Mouse (Mus musculus): ENCODE data around the gene Mymx. TPM values are rescaled to one million over a fixed set of nuclear protein-coding genes. Genes with fewer than 3 reads are reported as not detected.

Gene Mymx
- polyA plus RNA-seq, 1 experiment = 0.61 TPM

GRCm38 (mm10) chr17:45573780-45574123, 28.1 kb downstream of the Mymx start:
- no peak for TF ChIP-seq CTCF (IDR thresholded peaks at IDR 0.05; ENCODE audit: borderline replicate concordance, control insufficient read depth, extremely low read depth, insufficient read depth, low read length, poor library complexity)
- no peak; the same call in 1 of the 2 replicates for TF ChIP-seq POLR2A (IDR thresholded peaks at IDR 0.05; ENCODE audit: control insufficient read depth, extremely low read depth, insufficient read depth, low read length, poor library complexity)
- WGBS = under 1% methylated on average over 18 of the region's 18 CpGs
- Histone ChIP-seq H3K27ac (ENCODE audit: control insufficient read depth, insufficient read depth, low read length) (peak overlapping the region; percentile 94), H3K4me3 (ENCODE audit: control insufficient read depth, insufficient read depth, low read length) (peak overlapping the region; percentile 70), H3K27me3 (ENCODE audit: control insufficient read depth, insufficient read depth, low read length) (no peaks in the 10 kb centered on the region), H3K36me3 (ENCODE audit: control insufficient read depth, insufficient read depth, low read length) (peaks cover 30% of the 10 kb centered on the region), H3K4me1 (replicated peaks; ENCODE audit: control insufficient read depth, insufficient read depth, low read length) (peaks cover 15% of the 10 kb centered on the region)
- peak; percentile 97 for DNase-seq

- TF ChIP-seq CTCF (IDR thresholded peaks at IDR 0.05; ENCODE audit: borderline replicate concordance, control insufficient read depth, extremely low read depth, insufficient read depth, low read length, poor library complexity) (no peak), POLR2A (IDR thresholded peaks at IDR 0.05; ENCODE audit: control insufficient read depth, extremely low read depth, insufficient read depth, low read length, poor library complexity) (peak; percentile 99)
- peak; percentile 100 for DNase-seq
- peak within 1 kb of the TSS; percentile 94 for H3K27ac ChIP-seq (ENCODE audit: control insufficient read depth, insufficient read depth, low read length)
- peaks cover 34% of the 10 kb centered on the region for H3K36me3 ChIP-seq (ENCODE audit: control insufficient read depth, insufficient read depth, low read length)
- no peaks in the 10 kb centered on the region for H3K27me3 ChIP-seq (ENCODE audit: control insufficient read depth, insufficient read depth, low read length)
- under 1% methylated on average over 41 of the region's 41 CpGs for WGBS
- peaks cover 10% of the 10 kb centered on the region for H3K4me1 ChIP-seq (replicated peaks; ENCODE audit: control insufficient read depth, insufficient read depth, low read length)
- peak within 1 kb of the TSS; percentile 86 for H3K4me3 ChIP-seq (ENCODE audit: control insufficient read depth, insufficient read depth, low read length)
These were observed 28.7 kb downstream of the Mymx start, which contains the start of gene Hsp90ab1 for GRCm38 (mm10) chr17:45573087-45573779. Hsp90ab1 (minus strand) TSS chr17:45573271.

- Histone ChIP-seq H3K27ac (ENCODE audit: control insufficient read depth, insufficient read depth, low read length) (peak overlapping the region; percentile 64), H3K27me3 (ENCODE audit: control insufficient read depth, insufficient read depth, low read length) (no peaks in the 10 kb centered on the region), H3K36me3 (ENCODE audit: control insufficient read depth, insufficient read depth, low read length) (peaks cover 43% of the 10 kb centered on the region), H3K4me3 (ENCODE audit: control insufficient read depth, insufficient read depth, low read length) (peak overlapping the region; percentile 86), H3K4me1 (replicated peaks; ENCODE audit: control insufficient read depth, insufficient read depth, low read length) (peaks cover 9% of the 10 kb centered on the region)
- DNase-seq = peak; percentile 73
- TF ChIP-seq POLR2A (IDR thresholded peaks at IDR 0.05; ENCODE audit: control insufficient read depth, extremely low read depth, insufficient read depth, low read length, poor library complexity) = no peak
- TF ChIP-seq CTCF (IDR thresholded peaks at IDR 0.05; ENCODE audit: borderline replicate concordance, control insufficient read depth, extremely low read depth, insufficient read depth, low read length, poor library complexity) = no peak
- WGBS = under 1% methylated on average over 57 of the region's 57 CpGs
These were observed 29.5 kb downstream of the Mymx start for GRCm38 (mm10) chr17:45572103-45573086.

GRCm38 (mm10) chr17:45569999-45570398, 31.9 kb downstream of the Mymx start:
- H3K4me1 ChIP-seq (replicated peaks; ENCODE audit: control insufficient read depth, insufficient read depth, low read length) = peaks cover 8% of the 10 kb centered on the region

GRCm38 (mm10) chr17:45568990-45569389, 32.9 kb downstream of the Mymx start:
- H3K27me3 ChIP-seq (ENCODE audit: control insufficient read depth, insufficient read depth, low read length) = no peaks in the 10 kb centered on the region
- H3K36me3 ChIP-seq (ENCODE audit: control insufficient read depth, insufficient read depth, low read length) = peaks cover 51% of the 10 kb centered on the region
- TF ChIP-seq POLR2A (IDR thresholded peaks at IDR 0.05; ENCODE audit: control insufficient read depth, extremely low read depth, insufficient read depth, low read length, poor library complexity) (no peak), CTCF (IDR thresholded peaks at IDR 0.05; ENCODE audit: borderline replicate concordance, control insufficient read depth, extremely low read depth, insufficient read depth, low read length, poor library complexity) (no peak)
- no peak overlapping the region for H3K27ac ChIP-seq (ENCODE audit: control insufficient read depth, insufficient read depth, low read length)
- DNase-seq = no peak
- H3K4me3 ChIP-seq (ENCODE audit: control insufficient read depth, insufficient read depth, low read length) = no peak overlapping the region
- peaks cover 13% of the 10 kb centered on the region for H3K4me1 ChIP-seq (replicated peaks; ENCODE audit: control insufficient read depth, insufficient read depth, low read length)
- WGBS = 93% methylated on average over 12 of the region's 12 CpGs

More at GRCm38 (mm10) chr17:45569999-45570398, 31.9 kb downstream of the Mymx start:
- Histone ChIP-seq H3K36me3 (ENCODE audit: control insufficient read depth, insufficient read depth, low read length) (peaks cover 51% of the 10 kb centered on the region), H3K4me3 (ENCODE audit: control insufficient read depth, insufficient read depth, low read length) (no peak overlapping the region), H3K27ac (ENCODE audit: control insufficient read depth, insufficient read depth, low read length) (no peak overlapping the region), H3K27me3 (ENCODE audit: control insufficient read depth, insufficient read depth, low read length) (no peaks in the 10 kb centered on the region)
- no peak for DNase-seq
- TF ChIP-seq POLR2A (IDR thresholded peaks at IDR 0.05; ENCODE audit: control insufficient read depth, extremely low read depth, insufficient read depth, low read length, poor library complexity) = no peak
- TF ChIP-seq CTCF (IDR thresholded peaks at IDR 0.05; ENCODE audit: borderline replicate concordance, control insufficient read depth, extremely low read depth, insufficient read depth, low read length, poor library complexity) = no peak
- WGBS = 77% methylated on average over 4 of the region's 4 CpGs

GRCm38 (mm10) chr17:45567162-45567601, 34.7 kb downstream of the Mymx start:
- no peak overlapping the region for H3K27ac ChIP-seq (ENCODE audit: control insufficient read depth, insufficient read depth, low read length)

More at GRCm38 (mm10) chr17:45567162-45567601, 34.7 kb downstream of the Mymx start:
- peaks cover 14% of the 10 kb centered on the region for H3K4me1 ChIP-seq (replicated peaks; ENCODE audit: control insufficient read depth, insufficient read depth, low read length)
- H3K4me3 ChIP-seq (ENCODE audit: control insufficient read depth, insufficient read depth, low read length) = no peak overlapping the region
- no peak for DNase-seq
- H3K36me3 ChIP-seq (ENCODE audit: control insufficient read depth, insufficient read depth, low read length) = peaks cover 51% of the 10 kb centered on the region
- H3K27me3 ChIP-seq (ENCODE audit: control insufficient read depth, insufficient read depth, low read length) = no peaks in the 10 kb centered on the region
- TF ChIP-seq POLR2A (IDR thresholded peaks at IDR 0.05; ENCODE audit: control insufficient read depth, extremely low read depth, insufficient read depth, low read length, poor library complexity) (no peak), CTCF (IDR thresholded peaks at IDR 0.05; ENCODE audit: borderline replicate concordance, control insufficient read depth, extremely low read depth, insufficient read depth, low read length, poor library complexity) (no peak)
- 82% methylated on average over 4 of the region's 4 CpGs for WGBS
